Mouse (Mus musculus) cerebellum, adult 2 months (tissue): ENCODE measurements around the gene Ift46. TPM values are rescaled to one million over a fixed set of nuclear protein-coding genes. Genes with fewer than 3 reads are reported as not detected.
A peak's percentile ranks its signal among the peaks of the same experiment; 100 is the strongest.
"Not testable (repeated sequence)": the region's sequence is repeated elsewhere in the genome, so short reads cannot be mapped to it uniquely, and the experiment has no call there.

Source experiments
- DNase-seq, 2 experiments: peaks; one replicate each; pipeline ENCODE4 v3.0.0; 2021
- H3K27ac ChIP-seq: fragments of 200-500 bp; 2 replicates; pipeline ENCODE4 v1.5.1; 2012; ENCODE audit warnings: low read length, control low read depth, inconsistent platforms; ENCODE audit not compliant: insufficient read depth
- H3K27me3 ChIP-seq: fragments of 200-500 bp; 2 replicates; pipeline ENCODE4 v1.6.1; 2012; ENCODE audit warnings: inconsistent platforms, mild to moderate bottlenecking, low read length, moderate library complexity; ENCODE audit not compliant: control insufficient read depth, insufficient read depth
- H3K4me1 ChIP-seq: fragments of 200-500 bp; 2 replicates; pipeline ENCODE4 v1.6.1; 2011; ENCODE audit warnings: low read length; ENCODE audit not compliant: control insufficient read depth, insufficient read depth
- H3K4me3 ChIP-seq: fragments of 200-500 bp; replicated peaks from 2 replicates; pipeline ENCODE3; 2011; ENCODE audit warnings: mild to moderate bottlenecking, low read depth, low read length, control low read depth; ENCODE audit not compliant: insufficient read depth
- CTCF ChIP-seq: fragments of 200-500 bp; IDR thresholded peaks from 2 replicates; pipeline ENCODE4 v1.5.1; 2011; ENCODE audit warnings: low read depth, mild to moderate bottlenecking, control low read depth, low read length, moderate library complexity, borderline replicate concordance; ENCODE audit not compliant: insufficient read depth
- POLR2A ChIP-seq: fragments of 200-500 bp; IDR thresholded peaks from 2 replicates; pipeline ENCODE4 v1.6.1; 2011; ENCODE audit warnings: low read length, control low read depth, borderline replicate concordance; ENCODE audit not compliant: insufficient read depth
- WGBS: fragments of 180-500 bp; shearing (Covaris S2); methylation state at CpG from one replicate; pipeline ENCODE4 v1.1.7; 2018; 5-methylcytosine and 5-hydroxymethylcytosine counted together
- polyA plus RNA-seq: library from polyadenylated mRNA; depleted of rRNA; stranded (reverse); fragments of >200 nt; gene quantifications from 2 replicates; pipeline ENCODE4 v1.2.3, GENCODE M21; 2012

Ift46 gene
- polyA plus RNA-seq, 1 experiment = 106 TPM

- Histone ChIP-seq H3K4me1 (no peaks in the 10 kb centered on the region), H3K4me3 (no peak overlapping the region), H3K27me3 (no peaks in the 10 kb centered on the region), H3K27ac (no peak overlapping the region)
- WGBS = 88% methylated on average over 1 of the region's 1 CpGs
- DNase-seq = no peak
- TF ChIP-seq POLR2A = no peak
- TF ChIP-seq CTCF = no peak
Observed at GRCm38 (mm10) chr9:44740663-44741192, 27.0 kb upstream of the Ift46 start.

- 71% methylated on average over 7 of the region's 7 CpGs for WGBS
- Histone ChIP-seq H3K27ac (no peak overlapping the region), H3K4me3 (no peak overlapping the region), H3K27me3 (no peaks in the 10 kb centered on the region), H3K4me1 (no peaks in the 10 kb centered on the region)
- no peak for DNase-seq
- TF ChIP-seq CTCF (no peak), POLR2A (no peak)
Observed at GRCm38 (mm10) chr9:44745371-44745770, 22.3 kb upstream of the Ift46 start.

- Histone ChIP-seq H3K27me3 (no peaks in the 10 kb centered on the region), H3K4me1 (no peaks in the 10 kb centered on the region), H3K4me3 (no peak overlapping the region), H3K27ac (no peak overlapping the region)
- WGBS = 89% methylated on average over 3 of the region's 3 CpGs
- DNase-seq = no peak
- TF ChIP-seq CTCF (no peak), POLR2A (no peak)
Observed at GRCm38 (mm10) chr9:44746666-44747065, 21.0 kb upstream of the Ift46 start.

DNA sequence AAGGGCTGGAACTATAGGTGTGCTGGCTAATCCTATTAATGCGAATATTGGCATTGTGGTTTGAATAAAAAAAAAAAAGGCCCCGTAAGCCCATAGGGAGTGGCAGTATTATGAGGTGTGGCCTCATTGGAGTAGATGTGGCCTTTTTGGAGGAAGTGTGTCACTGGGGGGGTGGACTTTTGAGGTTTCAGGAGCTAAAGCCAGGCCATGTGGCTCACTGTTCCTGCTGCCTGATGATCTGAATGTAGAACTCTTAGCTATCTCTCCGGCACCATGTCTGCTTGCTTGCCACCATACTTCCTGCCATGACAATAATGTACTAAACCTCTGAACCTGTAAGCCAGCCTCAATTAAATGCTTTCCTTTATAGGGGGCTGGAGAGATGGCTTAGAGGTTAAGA, 20.4 kb upstream of the Ift46 start:
- DNase-seq = no peak
- TF ChIP-seq CTCF = no peak
- TF ChIP-seq POLR2A = no peak
- H3K4me1 ChIP-seq = no peaks in the 10 kb centered on the region
- no peak overlapping the region for H3K27ac ChIP-seq
- H3K4me3 ChIP-seq = no peak overlapping the region
- WGBS = 96% methylated on average over 3 of the region's 3 CpGs
- no peaks in the 10 kb centered on the region for H3K27me3 ChIP-seq

DNA sequence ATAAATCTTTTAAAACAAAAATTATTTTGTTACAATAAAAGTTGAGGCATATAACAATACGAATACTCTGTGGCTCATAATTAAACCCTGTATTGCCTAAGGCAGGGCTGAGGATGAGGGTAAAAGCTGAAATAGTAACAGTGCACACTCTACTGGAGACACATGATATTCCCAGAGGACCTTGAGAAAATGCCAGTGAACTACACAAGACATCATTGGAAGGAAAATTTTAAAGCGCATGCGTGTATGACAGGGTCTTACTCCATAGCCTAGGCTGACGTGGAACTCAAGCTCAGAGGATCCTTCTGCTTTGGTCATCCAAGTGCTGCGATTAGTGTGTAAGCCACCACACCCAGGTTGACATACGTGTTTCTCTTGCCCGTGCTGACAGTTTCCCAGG, 19.2 kb upstream of the Ift46 start:
- Histone ChIP-seq H3K4me3 (no peak overlapping the region), H3K27me3 (no peaks in the 10 kb centered on the region), H3K4me1 (no peaks in the 10 kb centered on the region), H3K27ac (no peak overlapping the region)
- DNase-seq = no peak
- no peak for TF ChIP-seq POLR2A
- no peak for TF ChIP-seq CTCF
- 86% methylated on average over 7 of the region's 7 CpGs for WGBS

DNA sequence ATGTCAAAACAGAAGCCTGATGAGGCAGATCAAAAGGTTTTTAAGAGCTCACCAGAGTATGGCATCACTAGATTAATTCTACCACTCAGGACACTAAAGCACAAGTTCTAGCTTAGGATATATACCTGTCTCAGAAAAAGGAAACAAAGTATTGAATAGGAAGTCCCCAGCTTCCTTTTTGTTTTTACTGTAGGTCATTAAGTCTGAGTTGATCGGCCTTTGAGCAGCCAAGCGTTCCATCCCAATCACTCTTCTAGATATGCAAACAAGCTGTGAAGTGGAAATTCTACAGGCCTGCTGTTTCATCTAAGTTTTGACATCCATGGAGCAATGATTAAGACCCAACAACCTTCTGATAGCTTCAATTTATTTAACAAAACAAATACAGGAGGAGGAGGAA, 6.8 kb upstream of the Ift46 start:
- DNase-seq = no peak
- Histone ChIP-seq H3K4me3 (no peak overlapping the region), H3K27me3 (no peaks in the 10 kb centered on the region), H3K4me1 (peaks cover 2% of the 10 kb centered on the region; the same call in 1 of the 2 replicates), H3K27ac (no peak overlapping the region)
- TF ChIP-seq CTCF = no peak
- no peak for TF ChIP-seq POLR2A
- 75% methylated on average over 2 of the region's 2 CpGs for WGBS

- H3K4me3 ChIP-seq = peak overlapping the region; percentile 48
- H3K27me3 ChIP-seq, H3K4me1 ChIP-seq, H3K27ac ChIP-seq, DNase-seq: not testable (repeated sequence)
- WGBS = 28% methylated on average over 9 of the region's 9 CpGs
Observed at GRCm38 (mm10) chr9:44768029-44768394, 304 bp downstream of the Ift46 start.

DNA sequence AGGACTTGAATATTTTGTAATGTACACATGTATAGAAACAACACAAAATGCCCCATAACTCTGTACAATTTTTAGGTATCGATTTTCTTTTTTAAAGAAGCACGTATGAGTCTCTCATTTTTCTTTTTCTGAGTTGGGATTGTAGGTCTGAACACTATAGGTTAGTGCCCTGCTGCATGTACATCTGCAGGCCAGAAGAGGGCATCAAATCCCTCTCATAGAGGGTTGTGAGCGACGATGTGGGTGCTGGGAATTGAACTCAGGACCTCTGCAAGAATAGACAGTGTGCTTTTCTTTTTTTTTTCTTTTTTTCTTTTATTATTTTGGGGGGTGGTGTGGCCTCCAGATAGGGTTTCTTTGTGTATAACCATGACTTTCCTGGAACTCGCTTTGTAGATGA, 3.7 kb downstream of the Ift46 start:
- DNase-seq = no peak
- TF ChIP-seq POLR2A (no peak), CTCF (no peak)
- Histone ChIP-seq H3K27me3 (no peaks in the 10 kb centered on the region), H3K4me3 (no peak overlapping the region), H3K4me1 (no peaks in the 10 kb centered on the region), H3K27ac (no peak overlapping the region)
- 91% methylated on average over 5 of the region's 5 CpGs for WGBS
